Mouse (Mus musculus): ENCODE data around the gene Aarsd1.
"Not testable (repeated sequence)": the region's sequence is repeated elsewhere in the genome, so short reads cannot be mapped to it uniquely, and the experiment has no call there.

The Aarsd1 gene

DNA sequence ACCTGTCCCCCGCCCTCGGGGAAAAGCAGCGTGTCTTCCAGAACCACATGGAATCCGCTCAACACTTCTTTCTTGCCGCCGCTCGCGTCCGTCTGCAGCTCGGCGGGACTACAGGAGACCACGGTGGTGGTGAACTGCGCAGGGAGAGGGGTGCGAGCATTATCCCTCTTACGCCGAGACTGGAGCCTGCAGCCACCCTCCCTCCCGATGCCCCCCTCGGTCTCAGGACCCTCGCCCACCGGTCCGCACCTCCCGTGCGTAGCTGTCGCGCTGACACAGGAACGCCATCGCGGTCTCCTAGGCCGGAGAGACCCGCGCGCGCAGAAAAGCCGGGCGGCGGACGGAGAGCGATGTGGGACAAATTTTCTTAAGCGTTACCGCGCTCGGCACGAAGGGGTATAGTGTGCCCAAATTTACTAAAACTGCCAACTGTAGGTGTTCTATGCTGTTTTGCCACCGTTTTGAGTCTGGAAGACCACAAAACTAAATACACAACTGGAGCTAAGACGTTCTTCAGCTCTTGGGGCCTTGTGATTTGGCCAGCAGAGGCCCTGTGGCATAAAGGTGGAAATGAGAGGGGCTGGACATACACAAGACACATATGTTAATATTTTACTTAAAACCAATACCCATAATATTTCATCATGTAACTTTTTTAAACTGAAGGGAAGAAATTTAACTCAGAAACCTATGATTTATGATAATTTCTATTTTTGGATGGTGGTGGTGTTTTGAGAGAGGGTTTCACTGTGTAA, at the start of gene Aarsd1:
TSS of gene Aarsd1 (minus strand) at position 515 of the 755 bp plus-strand sequence.
- peak; percentile 85 for DNase-seq (ENCODE audit: low read depth, low spot score)

DNA sequence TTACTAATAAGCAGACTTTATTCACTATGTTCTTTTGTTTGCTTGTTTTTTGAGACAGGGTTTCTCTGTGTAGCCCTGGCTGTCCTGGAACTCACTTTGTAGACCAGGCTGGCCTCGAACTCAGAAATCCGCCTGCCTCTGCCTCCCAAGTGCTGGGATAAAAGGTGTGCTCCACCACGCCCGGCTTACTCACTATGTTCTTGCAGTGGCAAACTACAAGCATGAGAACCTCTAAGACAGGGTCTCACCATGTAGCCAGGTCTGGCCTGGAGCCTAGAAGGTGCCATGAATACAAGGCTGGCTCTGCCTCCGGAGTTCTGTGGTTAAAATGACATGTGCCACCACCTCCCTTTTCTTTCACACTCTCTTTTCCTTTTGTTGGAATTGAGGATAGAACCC, 49.1 kb upstream of the Aarsd1 start:
- not testable (repeated sequence) for DNase-seq (ENCODE audit: low read depth, low spot score)

- DNase-seq (ENCODE audit: low read depth, low spot score), result peak; percentile 67
Measured at GRCm38 (mm10) chr11:101465869-101466551, 48.6 kb upstream of the Aarsd1 start, which contains the start of gene Vat1. Gene Vat1, minus strand, starts transcription at chr11:101466230.

GRCm38 (mm10) chr11:101465101-101465868, 47.9 kb upstream of the Aarsd1 start:
- peak; percentile 91 for DNase-seq (ENCODE audit: low read depth, low spot score)

- peak; percentile 64 for DNase-seq (ENCODE audit: low read depth, low spot score)
Measured at GRCm38 (mm10) chr11:101464211-101465100, 47.0 kb upstream of the Aarsd1 start, which contains the start of gene Rnd2. Gene Rnd2, plus strand, starts transcription at chr11:101464999.

DNA sequence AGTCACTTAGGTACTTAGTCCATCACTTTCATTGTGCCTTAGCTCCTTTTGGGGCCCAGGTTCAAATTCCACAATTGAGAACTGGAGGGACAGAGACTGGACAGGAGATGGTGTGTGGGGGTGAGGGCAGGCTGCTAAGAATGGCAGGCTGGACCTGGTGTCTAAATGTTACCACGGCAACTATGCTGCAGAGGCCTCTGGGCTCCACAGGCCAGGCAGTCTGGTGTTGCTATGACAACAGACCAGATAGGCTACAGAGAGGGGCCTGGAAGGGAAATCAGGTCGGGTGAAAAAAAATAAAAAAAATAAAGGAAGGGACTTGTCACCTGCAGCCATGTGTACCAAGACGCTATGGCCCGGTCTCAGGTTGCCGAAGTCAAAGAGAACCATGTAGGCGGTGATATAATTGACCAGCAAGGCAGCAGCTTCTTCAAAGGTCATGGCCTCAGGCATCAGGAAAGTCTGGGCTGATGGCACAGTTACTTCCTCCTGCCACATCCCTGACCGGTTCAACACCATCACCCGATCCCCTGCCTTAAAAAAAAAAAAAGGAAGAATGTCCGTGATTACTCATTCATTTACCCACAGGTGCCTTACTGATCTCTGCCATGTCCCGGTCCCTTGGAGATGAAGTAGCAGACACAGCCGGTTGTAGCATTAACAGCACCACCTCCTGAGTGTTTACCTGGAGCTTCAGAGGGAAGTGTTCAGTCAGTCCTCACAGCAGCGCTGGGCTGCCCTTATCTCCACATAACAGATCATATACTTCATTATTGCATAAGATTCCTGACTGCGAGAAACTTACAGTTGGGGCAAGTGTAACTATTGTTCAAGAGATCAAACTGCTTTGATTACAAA, 45.4 kb upstream of the Aarsd1 start:
- DNase-seq (ENCODE audit: low read depth, low spot score), result no peak

DNA sequence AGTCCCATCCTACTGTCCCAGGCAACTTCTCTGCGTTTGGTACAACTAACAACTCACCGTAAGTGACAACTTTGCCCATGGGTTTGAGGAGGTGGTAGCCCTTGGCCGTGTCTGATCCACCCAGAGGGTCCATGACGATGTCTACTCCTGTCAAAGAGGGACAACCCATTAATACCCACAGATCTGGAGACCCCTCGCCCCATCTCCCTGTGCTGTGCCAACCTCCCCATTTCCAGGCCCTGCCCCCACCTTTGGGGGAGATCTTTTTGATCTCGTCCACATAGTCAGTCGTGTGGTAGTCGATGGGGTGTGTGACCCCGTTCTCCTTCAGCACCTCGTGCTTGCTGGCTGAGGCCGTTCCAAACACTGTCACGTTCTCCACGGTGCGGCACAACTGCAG, 44.7 kb upstream of the Aarsd1 start:
- DNase-seq (ENCODE audit: low read depth, low spot score), result no peak

DNA sequence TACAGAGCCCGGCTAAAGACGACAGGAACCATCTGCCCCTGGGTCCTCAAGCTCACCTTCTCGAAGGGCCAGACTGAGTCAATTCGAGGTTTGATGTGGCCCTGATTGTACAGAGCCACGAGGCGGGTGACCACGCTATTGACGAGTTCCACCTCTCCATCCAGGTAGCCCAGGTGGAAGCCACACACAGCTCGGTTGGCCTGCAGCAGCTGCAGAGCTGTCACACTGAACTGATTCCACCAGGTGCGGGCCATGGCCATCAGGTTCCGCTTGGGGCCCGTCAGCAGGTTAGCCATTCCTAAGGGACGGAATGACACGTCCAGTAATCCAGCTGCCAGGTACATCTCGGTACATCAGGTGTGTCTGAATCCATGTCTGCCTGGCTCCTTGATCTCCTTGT, 42.9 kb upstream of the Aarsd1 start:
- DNase-seq (ENCODE audit: low read depth, low spot score), result no peak

DNA sequence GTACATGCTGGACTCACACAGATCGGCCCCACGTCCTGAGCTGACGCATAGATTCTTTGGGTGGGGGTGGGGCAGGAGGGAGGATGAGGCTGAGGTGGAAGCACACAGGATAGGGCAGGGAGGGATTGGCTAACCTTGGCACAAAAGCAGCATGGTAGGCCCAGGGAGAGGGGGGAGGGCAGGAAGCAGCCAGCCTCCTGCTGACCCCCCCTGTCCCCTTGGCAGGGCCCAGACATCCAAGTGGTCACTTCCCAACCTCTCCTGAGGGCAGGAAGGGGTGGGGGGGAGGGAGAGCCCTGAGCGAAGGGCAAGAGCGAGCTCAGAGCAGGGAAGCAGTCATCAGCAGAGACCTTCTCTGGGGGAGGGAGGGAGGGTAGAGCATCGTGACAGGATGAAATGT, 42.3 kb upstream of the Aarsd1 start:
- no peak for DNase-seq (ENCODE audit: low read depth, low spot score)

DNA sequence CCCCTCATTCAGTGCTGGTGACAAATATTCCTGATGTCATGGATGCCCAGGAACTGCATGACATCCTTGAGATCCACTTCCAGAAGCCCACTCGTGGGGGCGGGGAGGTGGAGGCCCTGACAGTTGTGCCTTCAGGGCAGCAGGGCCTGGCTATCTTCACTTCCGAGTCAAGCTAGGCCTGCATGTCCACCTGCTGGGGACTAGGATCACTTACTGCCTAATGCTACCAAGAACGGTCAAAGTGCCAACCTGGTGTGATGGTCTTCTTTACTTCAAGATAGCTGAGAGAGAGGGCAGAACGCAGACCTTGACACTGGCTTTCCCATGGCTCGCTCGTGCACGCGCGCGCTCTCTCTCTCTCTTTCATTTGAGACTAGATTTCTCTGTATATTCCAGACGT, 40.8 kb upstream of the Aarsd1 start:
- DNase-seq (ENCODE audit: low read depth, low spot score), result no peak

- no peak for DNase-seq (ENCODE audit: low read depth, low spot score)
Measured at GRCm38 (mm10) chr11:101457631-101458030, 40.2 kb upstream of the Aarsd1 start.

- DNase-seq (ENCODE audit: low read depth, low spot score), result no peak
Measured at GRCm38 (mm10) chr11:101455627-101456026, 38.2 kb upstream of the Aarsd1 start.

DNA sequence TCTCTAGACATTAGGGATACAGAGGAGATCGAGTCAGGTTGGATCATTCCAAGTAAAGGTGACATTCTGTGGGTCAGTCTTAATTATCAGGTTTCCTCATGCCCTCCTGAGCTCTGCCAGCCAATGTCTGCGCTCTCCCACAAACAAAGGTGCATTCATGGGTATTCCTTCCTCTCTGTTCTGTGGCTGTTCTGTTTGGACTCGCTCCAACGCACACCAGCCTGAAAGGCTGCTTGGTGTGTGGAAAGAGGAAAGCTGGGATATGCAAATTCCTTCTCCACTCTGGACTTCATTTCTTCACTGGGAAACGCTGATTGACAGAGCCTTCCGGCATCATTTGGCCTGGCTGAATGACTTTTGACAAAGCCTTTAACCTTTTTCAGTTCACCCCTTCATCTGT, 37.3 kb upstream of the Aarsd1 start:
- DNase-seq (ENCODE audit: low read depth, low spot score), result no peak

DNA sequence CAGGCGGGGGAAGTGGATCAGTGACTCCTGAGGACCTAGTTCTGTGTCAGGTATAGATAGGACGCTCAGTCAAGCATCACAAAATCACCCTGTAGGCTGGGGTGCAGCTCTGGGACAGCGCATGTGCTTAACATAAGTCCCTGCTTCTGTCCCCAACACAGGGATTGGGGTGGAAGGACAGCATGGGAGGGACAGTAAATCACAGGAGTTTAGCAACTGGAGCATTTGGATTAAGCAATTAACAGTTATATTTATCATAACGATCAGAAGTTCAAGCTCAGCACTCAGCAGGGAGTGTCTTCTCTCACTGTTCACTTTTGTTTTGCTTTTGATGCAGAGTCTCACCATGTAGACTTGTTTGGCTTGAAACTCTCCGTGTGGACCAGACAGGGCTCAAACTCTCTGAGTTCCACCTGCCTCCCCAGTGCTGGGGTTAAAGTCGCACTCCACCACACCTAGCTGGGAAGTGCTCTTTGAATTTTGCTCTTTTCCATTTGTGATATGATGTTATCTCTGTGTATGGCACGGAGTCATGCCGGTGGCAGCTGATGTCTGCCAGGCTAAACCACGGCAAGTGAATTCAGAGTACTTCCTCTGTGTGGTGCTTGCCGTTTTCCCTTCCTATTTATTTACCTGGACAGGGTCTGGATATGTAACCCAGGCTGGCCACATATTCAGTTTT, 34.8 kb upstream of the Aarsd1 start:
- DNase-seq (ENCODE audit: low read depth, low spot score), result no peak

DNA sequence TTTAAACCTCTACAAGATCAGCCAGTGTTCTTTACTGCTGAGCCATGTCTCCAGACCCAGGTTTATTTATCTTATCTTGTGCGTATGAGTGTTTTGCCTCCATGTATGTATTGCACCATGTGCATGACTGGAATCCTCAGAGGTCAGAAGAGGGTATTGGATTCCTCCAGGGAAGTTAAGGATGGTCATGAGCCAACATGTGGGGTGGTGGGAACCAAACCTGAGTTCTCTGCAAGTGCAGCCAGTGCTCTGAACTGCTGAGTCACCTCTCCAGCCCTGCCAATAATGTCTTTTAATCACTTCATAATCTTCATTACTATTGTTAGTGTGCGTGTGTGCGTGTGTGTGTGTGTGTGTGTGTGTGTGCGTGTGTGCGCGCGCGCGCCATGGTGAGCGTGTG, 34.1 kb upstream of the Aarsd1 start:
- DNase-seq (ENCODE audit: low read depth, low spot score), result no peak

DNA sequence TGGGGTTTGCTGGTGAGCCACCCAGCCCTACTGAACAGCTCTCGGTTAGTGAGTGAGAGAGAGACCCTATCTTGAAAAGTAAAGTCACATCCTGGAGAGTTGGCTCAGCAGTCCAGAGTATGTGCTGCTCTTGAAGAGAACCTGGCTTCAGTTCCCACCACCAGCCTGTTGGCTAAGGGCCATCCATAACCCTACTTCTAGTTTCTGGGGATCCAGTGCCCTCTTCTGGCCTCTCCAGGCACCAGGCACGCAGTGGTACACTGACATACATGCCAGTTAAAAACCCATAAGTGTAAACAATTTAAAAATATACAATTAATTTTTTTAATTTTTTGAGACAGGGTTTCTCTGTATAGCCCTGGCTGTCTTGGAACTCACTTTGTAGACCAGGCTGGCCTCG, 33.0 kb upstream of the Aarsd1 start:
- peak; percentile 58 for DNase-seq (ENCODE audit: low read depth, low spot score)

DNA sequence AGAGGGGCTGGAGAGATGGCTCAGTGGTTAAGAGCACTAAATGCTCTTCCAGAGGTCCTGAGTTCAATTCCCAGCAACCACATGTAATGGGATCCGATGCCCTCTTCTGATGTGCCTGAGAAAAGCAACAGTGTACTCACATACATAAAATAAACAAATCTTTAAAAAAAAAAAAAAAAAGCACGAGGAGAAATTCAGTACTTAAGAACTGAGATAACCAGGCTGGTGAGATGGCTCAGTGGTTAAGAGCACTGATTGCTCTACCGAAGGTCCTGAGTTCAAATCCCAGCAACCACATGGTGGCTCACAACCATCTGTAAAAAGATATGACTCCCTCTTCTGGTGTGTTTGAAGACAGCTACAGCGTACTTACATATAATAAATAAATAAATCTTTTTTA, 32.2 kb upstream of the Aarsd1 start:
- not testable (repeated sequence) for DNase-seq (ENCODE audit: low read depth, low spot score)

DNA sequence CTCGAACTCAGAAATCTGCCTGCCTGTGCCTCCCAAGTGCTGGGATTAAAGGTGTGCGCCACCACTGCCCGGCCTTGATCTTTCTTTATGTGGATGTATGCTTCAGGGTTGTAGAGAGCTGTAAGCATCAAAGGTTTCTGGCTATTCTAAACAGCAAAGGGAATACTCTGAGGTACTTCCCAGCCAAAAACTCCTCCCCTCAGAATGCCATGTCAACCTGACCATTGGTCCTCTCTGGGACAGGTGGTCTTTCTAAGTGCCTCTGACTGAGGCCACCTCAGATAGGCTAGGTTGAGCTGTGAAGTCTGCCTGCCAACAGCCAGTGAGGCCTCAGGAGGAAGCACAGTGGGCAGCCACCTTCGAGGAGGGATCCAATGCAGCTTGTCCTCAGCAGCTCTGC, 31.5 kb upstream of the Aarsd1 start:
- no peak for DNase-seq (ENCODE audit: low read depth, low spot score)

GRCm38 (mm10) chr11:101448274-101448746, 30.9 kb upstream of the Aarsd1 start, which contains the start of gene Ifi35:
Gene Ifi35, plus strand, starts transcription at chr11:101448407.
- DNase-seq (ENCODE audit: low read depth, low spot score), result peak; percentile 73

- no peak for DNase-seq (ENCODE audit: low read depth, low spot score)
Measured at GRCm38 (mm10) chr11:101447786-101448185, 30.4 kb upstream of the Aarsd1 start.

All from ES-CJ7 (cell line).